ENCODE assay signal across 16 mouse cellular contexts in the genomic region with DNA sequence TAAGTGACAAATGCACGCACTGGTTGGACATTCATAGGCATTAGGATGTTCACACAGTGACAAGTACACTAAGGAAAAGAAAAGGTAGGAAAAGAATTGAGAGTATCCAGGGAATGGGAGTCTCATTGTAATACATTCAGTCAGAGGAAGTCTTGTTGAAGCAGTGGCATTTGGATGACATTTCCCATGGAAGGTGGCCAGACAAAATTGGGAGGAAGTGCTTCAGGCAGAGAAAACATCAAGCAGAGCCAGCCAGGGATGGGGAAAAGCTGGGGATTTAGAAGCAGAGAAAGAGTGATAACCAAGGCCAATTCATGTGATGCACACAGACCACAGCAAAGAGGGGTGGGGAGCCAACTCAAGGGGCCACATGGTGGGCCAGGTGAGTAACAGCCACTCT.
DNase-seq lines count a peak whose midpoint lies in the region; TF ChIP-seq lines count a peak whose summit lies in the region.
"Had no signal": no experiment of that assay in that cellular context is flagged by ENCODE, and none has a peak within 500 bp of the region (broad histone marks: within the 10 kb centered on the region; RNA-seq: fewer than 3 reads in every experiment).

No protein-coding gene starts in this region.

- no peak overlapping the region for H3K4me3 ChIP-seq in gastrocnemius, adult 2 months
- H3K4me3 ChIP-seq in left cerebral cortex, adult 2 months = no peak overlapping the region
- H3K4me3 ChIP-seq: forebrain, embryonic 12.5 days; intestine, embryonic 15.5 days; limb, embryonic 13.5 days had no signal

- intact Hi-C loops in gastrocnemius, adult 2 months (cut with DNase I) = no loop called here
- intact Hi-C loops in heart, postnatal 14 days (cut with DNase I) = no loop called here
- intact Hi-C loops in left cerebral cortex, adult 2 months (cut with DNase I) = no loop called here

- no peak overlapping the region for H3K27ac ChIP-seq in gastrocnemius, adult 2 months
- H3K27ac ChIP-seq in left cerebral cortex, adult 2 months = no peak overlapping the region
- H3K27ac ChIP-seq: forebrain, embryonic 12.5 days; hindbrain, embryonic 14.5 days; intestine, embryonic 15.5 days; limb, embryonic 13.5 days; liver, embryonic 14.5 days; stomach, postnatal 0 days had no signal

- peak; percentile 39 for DNase-seq in gastrocnemius, adult 2 months
- no peak for DNase-seq in gastrocnemius, postnatal 4 days (ENCODE audit: low spot score in 2 of 2)
- peak; percentile 2 to 4 for DNase-seq in kidney, postnatal 4 days
- DNase-seq in kidney, adult 18-20 months = no peak
- peak; percentile 52 for DNase-seq in Muller cell, postnatal 12 days (ENCODE audit: inconsistent ontology term)
- peak; percentile 4 to 42 for DNase-seq in heart, postnatal 14 days
- DNase-seq in spleen, postnatal 10 days (ENCODE audit: low spot score in 2 of 2) = no peak
- DNase-seq in left cerebral cortex, adult 2 months (ENCODE audit: extremely low spot score in 1 of 2, low spot score in 2 of 2) = no peak
- DNase-seq: right cerebral cortex, adult 18-20 months; thymus, postnatal 14 days had no signal

- TF ChIP-seq CTCF in gastrocnemius, adult 2 months (IDR thresholded peaks at IDR 0.05) = no peak
- TF ChIP-seq CTCF in left cerebral cortex, adult 2 months (IDR thresholded peaks at IDR 0.05) = no peak

Comparison
In these comparisons a context has a peak if more than half of its experiments do, and no peak if none do; other contexts are left out.
1. DNase-seq: peak in gastrocnemius, adult 2 months (single experiment), kidney, postnatal 4 days (2 of 2), Muller cell, postnatal 12 days (single experiment) and heart, postnatal 14 days (2 of 2); none in gastrocnemius, postnatal 4 days (0 of 2), kidney, adult 18-20 months (single experiment), spleen, postnatal 10 days (0 of 2) and left cerebral cortex, adult 2 months (0 of 2).